Comparison of ENCODE assay signal across 8 mouse cellular contexts in genomic region chr9:44418519-44419385, GRCm38 (mm10). TPM values are rescaled to one million over a fixed set of nuclear protein-coding genes. Genes with fewer than 3 reads are reported as not detected.
A peak's percentile ranks its signal among the peaks of the same experiment; 100 is the strongest.
DNase-seq lines count a peak whose midpoint lies in the region; ATAC-seq and TF ChIP-seq lines count a peak whose summit lies in the region.

Gene Ccdc84, minus strand, starts transcription at chr9:44418569.

- ATAC-seq in kidney, embryonic 14.5 days (ENCODE audit: low FRiP score, low TSS enrichment): no peak
- ATAC-seq in Patski: no peak
- ATAC-seq in embryonic facial prominence, embryonic 14.5 days (ENCODE audit: low read depth): no peak
- no peak for ATAC-seq in intestine, embryonic 15.5 days
- no peak for ATAC-seq in megakaryocyte-erythroid progenitor cell, adult 5-6 weeks (replicated peaks; ENCODE audit: low FRiP score, low TSS enrichment, poor library complexity, severe bottlenecking)

- DNase-seq in kidney, adult 11 months: no peak
- no peak for DNase-seq in Patski (ENCODE audit: low read depth, low spot score)
- no peak for DNase-seq in embryonic facial prominence, embryonic 14.5 days (ENCODE audit: low spot score)
- DNase-seq in embryo, embryonic 10.5 days (ENCODE audit: low spot score): no peak
- DNase-seq in kidney, adult 18-20 months: no peak

- in situ Hi-C loops in Patski (cut with MboI; ENCODE audit: low pct_unique_long_range_greater_than_20kb): no loop called here

- H3K4me3 ChIP-seq in kidney, embryonic 14.5 days (ENCODE audit: low read length): peak within 1 kb of the TSS; percentile 85
- H3K4me3 ChIP-seq in embryonic facial prominence, embryonic 14.5 days (ENCODE audit: low read depth, low read length): peak within 1 kb of the TSS; percentile 84
- peak within 1 kb of the TSS; percentile 81 for H3K4me3 ChIP-seq in intestine, embryonic 15.5 days (replicated peaks)

- H3K9ac ChIP-seq in kidney, embryonic 14.5 days (ENCODE audit: low read depth, low read length): peak within 1 kb of the TSS; percentile 79
- H3K9ac ChIP-seq in embryonic facial prominence, embryonic 14.5 days (ENCODE audit: low read depth, low read length): peak within 1 kb of the TSS; percentile 83
- peak within 1 kb of the TSS; percentile 78 for H3K9ac ChIP-seq in intestine, embryonic 15.5 days

- H3K4me1 ChIP-seq in kidney, embryonic 14.5 days (ENCODE audit: control insufficient read depth, insufficient read depth, low read length): peaks cover 5% of the 10 kb centered on the region; the same call in 1 of the 2 replicates
- peaks cover 4% of the 10 kb centered on the region; the same call in 1 of the 2 replicates for H3K4me1 ChIP-seq in embryonic facial prominence, embryonic 14.5 days (ENCODE audit: control insufficient read depth, insufficient read depth, low read length)
- no peaks in the 10 kb centered on the region; the same call in 1 of the 2 replicates for H3K4me1 ChIP-seq in intestine, embryonic 15.5 days (replicated peaks)

- H3K4me2 ChIP-seq in kidney, embryonic 14.5 days (replicated peaks; ENCODE audit: low read depth, low read length): peak within 1 kb of the TSS; percentile 86
- H3K4me2 ChIP-seq in embryonic facial prominence, embryonic 14.5 days (ENCODE audit: low read depth, low read length): peak within 1 kb of the TSS; percentile 86
- H3K4me2 ChIP-seq in intestine, embryonic 15.5 days (replicated peaks): peak within 1 kb of the TSS; percentile 91

- CTCF ChIA-PET in Patski (lab: Charles Lee): interaction anchor here (1.1 to 2.1 kb wide), 3 partner anchors 10 to 268 kb away, joined by 3 to 9 read pairs (median 6); partner anchors contain the start of genes Bcl9l and Trappc4

- H3K27me3 ChIP-seq in kidney, embryonic 14.5 days (ENCODE audit: control insufficient read depth, insufficient read depth, low read length): no peaks in the 10 kb centered on the region
- no peaks in the 10 kb centered on the region for H3K27me3 ChIP-seq in Patski
- no peaks in the 10 kb centered on the region for H3K27me3 ChIP-seq in embryonic facial prominence, embryonic 14.5 days (replicated peaks; ENCODE audit: control insufficient read depth, insufficient read depth, low read length)
- no peaks in the 10 kb centered on the region for H3K27me3 ChIP-seq in intestine, embryonic 15.5 days (replicated peaks)

- no peak for TF ChIP-seq CTCF in Patski (IDR thresholded peaks at IDR 0.05)

- peaks cover 11% of the 10 kb centered on the region for H3K36me3 ChIP-seq in kidney, embryonic 14.5 days (ENCODE audit: control insufficient read depth, insufficient read depth, low read length)
- peaks cover 11% of the 10 kb centered on the region for H3K36me3 ChIP-seq in embryonic facial prominence, embryonic 14.5 days (ENCODE audit: control insufficient read depth, insufficient read depth, low read length)
- H3K36me3 ChIP-seq in intestine, embryonic 15.5 days: no peaks in the 10 kb centered on the region

- H3K27ac ChIP-seq in kidney, embryonic 14.5 days (ENCODE audit: low read depth, low read length): peak within 1 kb of the TSS; percentile 48; the same call in 1 of the 2 replicates
- peak within 1 kb of the TSS; percentile 84 for H3K27ac ChIP-seq in embryonic facial prominence, embryonic 14.5 days (replicated peaks; ENCODE audit: low read depth, low read length)
- H3K27ac ChIP-seq in intestine, embryonic 15.5 days: peak within 1 kb of the TSS; percentile 74

- POLR2A ChIA-PET in Patski (lab: Charles Lee): interaction anchor here (0.7 to 1.6 kb wide), 3 partner anchors 10 to 19 kb away, joined by 3 to 11 read pairs (median 4); partner anchors contain the start of gene Trappc4

- H3K9me3 ChIP-seq in kidney, embryonic 14.5 days (ENCODE audit: control insufficient read depth, low read length): no peaks in the 10 kb centered on the region
- 0 out of 2 replicates have a peak, but pooled peaks cover 3% of the 10 kb centered on the region for H3K9me3 ChIP-seq in embryonic facial prominence, embryonic 14.5 days (ENCODE audit: control insufficient read depth, low read length)
- H3K9me3 ChIP-seq in intestine, embryonic 15.5 days: no peaks in the 10 kb centered on the region

- 79% methylated on average over 14 of the region's 14 CpGs for WGBS in kidney, embryonic 14.5 days
- WGBS in embryonic facial prominence, embryonic 14.5 days: 73% methylated on average over 14 of the region's 14 CpGs
- 74% methylated on average over 14 of the region's 14 CpGs for WGBS in intestine, embryonic 15.5 days

RNA-seq across cellular contexts. Expression of gene Ccdc84, which starts in this region (rescaled TPM):
- polyA plus RNA-seq in kidney, embryonic 14.5 days (2014; fragmentation: Nextera tagmentation; extraction: Ambion mirVana): 26.7 and 28.3 TPM in 2 replicates
- 30.5 TPM for polyA plus RNA-seq in Patski (2021)
- 19.4 and 23.6 TPM in 2 replicates for polyA plus RNA-seq in embryonic facial prominence, embryonic 14.5 days (2014; fragmentation: Nextera tagmentation; extraction: Ambion mirVana)
- polyA plus RNA-seq in intestine, embryonic 15.5 days (2015; fragmentation: Nextera tagmentation; extraction: Ambion mirVana): 24.0 and 25.6 TPM in 2 replicates
- 51.4 and 56.1 TPM in 2 replicates for total RNA-seq in megakaryocyte-erythroid progenitor cell, adult 5-6 weeks (2014; fragmentation: Nextera tagmentation)
- total RNA-seq in megakaryocyte-erythroid progenitor cell, adult 5-6 weeks (2017): 18.9 and 19.3 TPM in 2 replicates
